Mouse (Mus musculus): ENCODE measurements around the gene Slc41a3. TPM values are rescaled to one million over a fixed set of nuclear protein-coding genes. Genes with fewer than 3 reads are reported as not detected.

The Slc41a3 gene
- polyA plus RNA-seq, 1 experiment from 2014 or later: 10.7 TPM

- ATAC-seq (replicated peaks; ENCODE audit: insufficient number of reproducible peaks, insufficient read depth, low FRiP score, low read depth): peak; percentile 74
- Histone ChIP-seq H3K27me3 (no peaks in the 10 kb centered on the region), H3K9me3 (replicated peaks) (no peaks in the 10 kb centered on the region), H3K4me2 (no peak overlapping the region), H3K27ac (peak overlapping the region; percentile 87), H3K9ac (no peak overlapping the region), H3K36me3 (no peaks in the 10 kb centered on the region), H3K4me1 (replicated peaks) (peaks cover 61% of the 10 kb centered on the region), H3K4me3 (no peak overlapping the region)
- 34% methylated on average over 6 of the region's 6 CpGs for WGBS
Observed at GRCm38 (mm10) chr6:90615991-90616390, 11.5 kb downstream of the Slc41a3 start.

GRCm38 (mm10) chr6:90616481-90616880, 12.0 kb downstream of the Slc41a3 start:
- Histone ChIP-seq H3K36me3 (no peaks in the 10 kb centered on the region), H3K27me3 (no peaks in the 10 kb centered on the region), H3K9ac (no peak overlapping the region), H3K4me3 (no peak overlapping the region), H3K4me2 (no peak overlapping the region), H3K4me1 (replicated peaks) (peaks cover 66% of the 10 kb centered on the region), H3K27ac (peak overlapping the region; percentile 87), H3K9me3 (replicated peaks) (no peaks in the 10 kb centered on the region)
- WGBS: 67% methylated on average over 6 of the region's 6 CpGs
- no peak; the same call in 1 of the 2 replicates for ATAC-seq (replicated peaks; ENCODE audit: insufficient number of reproducible peaks, insufficient read depth, low FRiP score, low read depth)

- no peak overlapping the region for H3K9ac ChIP-seq
- peaks cover 83% of the 10 kb centered on the region for H3K4me1 ChIP-seq (replicated peaks)
- no peaks in the 10 kb centered on the region for H3K36me3 ChIP-seq
- no peak overlapping the region for H3K4me3 ChIP-seq
- H3K27ac ChIP-seq: peak overlapping the region; percentile 48; the same call in 1 of the 2 replicates
- H3K27me3 ChIP-seq: no peaks in the 10 kb centered on the region
- WGBS: 58% methylated on average over 4 of the region's 4 CpGs
- H3K9me3 ChIP-seq (replicated peaks): no peaks in the 10 kb centered on the region
- ATAC-seq (replicated peaks; ENCODE audit: insufficient number of reproducible peaks, insufficient read depth, low FRiP score, low read depth): no peak
- no peak overlapping the region for H3K4me2 ChIP-seq
Observed at GRCm38 (mm10) chr6:90618274-90618673, 13.7 kb downstream of the Slc41a3 start.

GRCm38 (mm10) chr6:90618821-90619636, 14.5 kb downstream of the Slc41a3 start:
- Histone ChIP-seq H3K9ac (no peak overlapping the region), H3K4me2 (0 out of 2 replicates have a peak overlapping the region, but pooled peaks have one; percentile 11), H3K9me3 (replicated peaks) (no peaks in the 10 kb centered on the region), H3K27me3 (no peaks in the 10 kb centered on the region), H3K4me1 (replicated peaks) (peaks cover 87% of the 10 kb centered on the region), H3K27ac (peak overlapping the region; percentile 48), H3K36me3 (no peaks in the 10 kb centered on the region), H3K4me3 (no peak overlapping the region)
- no peak for ATAC-seq (replicated peaks; ENCODE audit: insufficient number of reproducible peaks, insufficient read depth, low FRiP score, low read depth)
- WGBS: 45% methylated on average over 19 of the region's 19 CpGs

- Histone ChIP-seq H3K4me2 (no peak overlapping the region), H3K4me1 (replicated peaks) (peaks cover 83% of the 10 kb centered on the region)
- WGBS: 76% methylated on average over 5 of the region's 5 CpGs
Observed at GRCm38 (mm10) chr6:90619936-90620335, 15.4 kb downstream of the Slc41a3 start.

GRCm38 (mm10) chr6:90620791-90621583, 16.5 kb downstream of the Slc41a3 start:
- no peak for ATAC-seq (replicated peaks; ENCODE audit: insufficient number of reproducible peaks, insufficient read depth, low FRiP score, low read depth)
- H3K4me2 ChIP-seq: no peak overlapping the region
- no peaks in the 10 kb centered on the region for H3K9me3 ChIP-seq (replicated peaks)
- WGBS: 62% methylated on average over 9 of the region's 9 CpGs
- H3K27ac ChIP-seq: peak overlapping the region; percentile 38; the same call in 1 of the 2 replicates
- 0 out of 2 replicates have a peak overlapping the region, but pooled peaks have one; percentile 4 for H3K9ac ChIP-seq
- no peak overlapping the region for H3K4me3 ChIP-seq
- peaks cover 77% of the 10 kb centered on the region for H3K4me1 ChIP-seq (replicated peaks)
- no peaks in the 10 kb centered on the region for H3K27me3 ChIP-seq
- H3K36me3 ChIP-seq: no peaks in the 10 kb centered on the region

More at GRCm38 (mm10) chr6:90619936-90620335, 15.4 kb downstream of the Slc41a3 start:
- Histone ChIP-seq H3K27me3 (no peaks in the 10 kb centered on the region), H3K36me3 (no peaks in the 10 kb centered on the region), H3K27ac (no peak overlapping the region; the same call in 1 of the 2 replicates), H3K9me3 (replicated peaks) (no peaks in the 10 kb centered on the region), H3K4me3 (no peak overlapping the region), H3K9ac (no peak overlapping the region)
- no peak for ATAC-seq (replicated peaks; ENCODE audit: insufficient number of reproducible peaks, insufficient read depth, low FRiP score, low read depth)

- no peak overlapping the region for H3K4me2 ChIP-seq
- no peaks in the 10 kb centered on the region for H3K27me3 ChIP-seq
- ATAC-seq (replicated peaks; ENCODE audit: insufficient number of reproducible peaks, insufficient read depth, low FRiP score, low read depth): no peak
Observed at GRCm38 (mm10) chr6:90621584-90621890, 17.0 kb downstream of the Slc41a3 start.

GRCm38 (mm10) chr6:90622758-90623455, 18.4 kb downstream of the Slc41a3 start:
- peak overlapping the region; percentile 76 for H3K27ac ChIP-seq
- H3K27me3 ChIP-seq: no peaks in the 10 kb centered on the region
- no peaks in the 10 kb centered on the region for H3K9me3 ChIP-seq (replicated peaks)
- no peak overlapping the region for H3K4me3 ChIP-seq
- H3K36me3 ChIP-seq: no peaks in the 10 kb centered on the region
- H3K9ac ChIP-seq: 0 out of 2 replicates have a peak overlapping the region, but pooled peaks have one; percentile 11
- WGBS: 23% methylated on average over 11 of the region's 11 CpGs
- peak overlapping the region; percentile 35; the same call in 1 of the 2 replicates for H3K4me2 ChIP-seq
- peaks cover 63% of the 10 kb centered on the region for H3K4me1 ChIP-seq (replicated peaks)
- peak; percentile 52 for ATAC-seq (replicated peaks; ENCODE audit: insufficient number of reproducible peaks, insufficient read depth, low FRiP score, low read depth)

More at GRCm38 (mm10) chr6:90621584-90621890, 17.0 kb downstream of the Slc41a3 start:
- Histone ChIP-seq H3K36me3 (no peaks in the 10 kb centered on the region), H3K9me3 (replicated peaks) (no peaks in the 10 kb centered on the region), H3K4me1 (replicated peaks) (peaks cover 74% of the 10 kb centered on the region), H3K27ac (peak overlapping the region; percentile 38; the same call in 1 of the 2 replicates), H3K9ac (no peak overlapping the region), H3K4me3 (no peak overlapping the region)
- WGBS: 52% methylated on average over 6 of the region's 6 CpGs

GRCm38 (mm10) chr6:90623456-90623836, 18.9 kb downstream of the Slc41a3 start:
- ATAC-seq (replicated peaks; ENCODE audit: insufficient number of reproducible peaks, insufficient read depth, low FRiP score, low read depth): no peak
- WGBS: 63% methylated on average over 5 of the region's 5 CpGs

GRCm38 (mm10) chr6:90624184-90624583, 19.7 kb downstream of the Slc41a3 start:
- Histone ChIP-seq H3K4me2 (no peak overlapping the region), H3K36me3 (no peaks in the 10 kb centered on the region), H3K9me3 (replicated peaks) (no peaks in the 10 kb centered on the region), H3K9ac (no peak overlapping the region), H3K4me1 (replicated peaks) (peaks cover 51% of the 10 kb centered on the region), H3K27me3 (no peaks in the 10 kb centered on the region), H3K4me3 (no peak overlapping the region), H3K27ac (0 out of 2 replicates have a peak overlapping the region, but pooled peaks have one; percentile 76)
- WGBS: 71% methylated on average over 6 of the region's 6 CpGs
- ATAC-seq (replicated peaks; ENCODE audit: insufficient number of reproducible peaks, insufficient read depth, low FRiP score, low read depth): no peak

More at GRCm38 (mm10) chr6:90623456-90623836, 18.9 kb downstream of the Slc41a3 start:
- Histone ChIP-seq H3K27me3 (no peaks in the 10 kb centered on the region), H3K9me3 (replicated peaks) (no peaks in the 10 kb centered on the region), H3K9ac (no peak overlapping the region), H3K4me2 (peak overlapping the region; percentile 35; the same call in 1 of the 2 replicates), H3K36me3 (no peaks in the 10 kb centered on the region), H3K4me1 (replicated peaks) (peaks cover 58% of the 10 kb centered on the region), H3K27ac (peak overlapping the region; percentile 76), H3K4me3 (no peak overlapping the region)

GRCm38 (mm10) chr6:90624733-90625132, 20.2 kb downstream of the Slc41a3 start:
- Histone ChIP-seq H3K4me1 (replicated peaks) (peaks cover 45% of the 10 kb centered on the region), H3K27ac (no peak overlapping the region), H3K27me3 (no peaks in the 10 kb centered on the region), H3K9me3 (replicated peaks) (no peaks in the 10 kb centered on the region), H3K4me3 (no peak overlapping the region), H3K9ac (no peak overlapping the region), H3K4me2 (no peak overlapping the region), H3K36me3 (no peaks in the 10 kb centered on the region)
- no peak for ATAC-seq (replicated peaks; ENCODE audit: insufficient number of reproducible peaks, insufficient read depth, low FRiP score, low read depth)
- WGBS: 61% methylated on average over 11 of the region's 11 CpGs
